Mouse (Mus musculus) monocyte, adult 5-6 weeks (primary cell): ENCODE measurements around the gene Gabbr1. TPM values are rescaled to one million over a fixed set of nuclear protein-coding genes. Genes with fewer than 3 reads are reported as not detected.
"Not testable (repeated sequence)": the region's sequence is repeated elsewhere in the genome, so short reads cannot be mapped to it uniquely, and the experiment has no call there.

Experiments used
- ATAC-seq: fragments of 153-309, 156-312 bp; replicated peaks from 2 replicates; pipeline ENCODE4 v1.8.0; 2017; ENCODE audit warnings: mild to moderate bottlenecking; ENCODE audit not compliant: low TSS enrichment, insufficient number of reproducible peaks, severe bottlenecking, poor library complexity, low FRiP score
- total RNA-seq: library from RNA; stranded (forward); fragments of 200-1000, 200-491, 200-594 nt; gene quantifications from 3 replicates; pipeline ENCODE4 v1.2.3, GENCODE M21; 2017

The Gabbr1 gene
- total RNA-seq: 20.1 to 24.2 TPM (median 24.1 TPM) in 3 replicates

DNA sequence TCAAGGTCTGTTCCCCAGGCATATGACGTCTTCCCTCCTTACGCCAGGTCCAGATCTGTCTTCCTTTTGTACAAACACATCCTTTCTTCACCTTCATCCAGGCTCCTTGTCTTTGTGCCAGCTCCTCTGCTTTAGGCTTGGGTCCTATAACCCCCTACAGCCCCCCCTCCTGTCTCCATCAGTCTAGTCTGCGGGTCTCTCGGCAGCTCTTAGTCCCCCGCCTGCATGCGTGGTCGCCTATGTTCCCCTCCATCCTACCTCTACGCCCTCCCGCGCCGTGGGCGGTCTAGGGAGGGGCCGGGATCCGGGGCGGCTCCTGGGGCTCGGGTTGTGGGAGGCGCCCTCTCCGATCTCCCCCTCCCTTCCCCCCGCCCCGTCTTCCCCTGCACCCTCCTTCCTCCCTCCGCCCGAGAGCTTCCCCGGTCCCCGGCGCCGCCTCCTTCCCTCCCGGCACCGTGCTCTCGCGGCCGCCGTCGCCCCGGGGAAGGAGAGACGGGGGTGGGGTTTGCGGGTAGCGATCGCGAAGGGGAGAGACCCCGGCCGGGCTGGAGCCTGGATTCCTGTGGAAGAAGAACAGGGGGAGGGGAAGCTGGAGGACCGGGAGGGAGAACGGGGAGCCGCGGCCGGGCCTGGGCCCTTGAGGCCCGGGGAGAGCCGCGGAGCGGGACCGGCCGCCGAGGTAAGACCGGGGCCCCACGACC lies at the start of gene Gabbr1:
Gene Gabbr1 (plus strand): TSS at position 356 of the 701 bp plus-strand sequence.
- ATAC-seq: no peak; the same call in 1 of the 2 replicates

DNA sequence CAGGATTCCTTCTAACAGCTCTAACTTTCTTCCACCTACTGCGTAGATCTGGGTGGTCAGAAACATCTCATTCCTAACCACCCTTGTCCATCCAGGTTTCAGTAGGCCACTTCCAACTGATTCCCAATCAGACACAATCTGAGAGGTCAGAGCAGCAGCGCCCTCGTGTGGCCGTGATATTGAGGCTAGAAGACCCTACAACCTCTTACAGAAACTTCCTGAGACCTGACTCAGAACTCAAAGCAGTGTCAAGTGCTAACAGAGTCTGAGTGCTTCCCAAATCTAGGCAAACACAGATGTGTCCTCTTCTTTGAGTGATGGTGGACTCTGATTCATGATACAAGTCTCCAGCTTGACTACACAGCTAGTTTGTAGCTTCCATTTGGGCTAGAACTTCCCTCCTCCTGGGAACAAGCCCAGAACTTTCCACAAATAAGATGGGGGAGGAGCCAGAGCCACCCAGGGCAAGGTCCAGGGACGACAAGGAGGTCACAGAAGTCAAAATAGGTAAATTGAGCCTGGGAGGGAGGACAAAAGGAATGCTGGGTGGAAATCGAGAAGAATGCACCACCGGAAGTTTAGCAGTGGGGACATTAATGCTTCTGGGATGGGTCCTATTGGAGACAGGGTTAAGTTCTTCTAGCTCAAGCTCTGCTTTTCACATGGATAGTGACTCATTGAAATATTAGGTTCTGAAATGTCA lies 48.6 kb upstream of the Gabbr1 start:
- ATAC-seq: no peak

DNA sequence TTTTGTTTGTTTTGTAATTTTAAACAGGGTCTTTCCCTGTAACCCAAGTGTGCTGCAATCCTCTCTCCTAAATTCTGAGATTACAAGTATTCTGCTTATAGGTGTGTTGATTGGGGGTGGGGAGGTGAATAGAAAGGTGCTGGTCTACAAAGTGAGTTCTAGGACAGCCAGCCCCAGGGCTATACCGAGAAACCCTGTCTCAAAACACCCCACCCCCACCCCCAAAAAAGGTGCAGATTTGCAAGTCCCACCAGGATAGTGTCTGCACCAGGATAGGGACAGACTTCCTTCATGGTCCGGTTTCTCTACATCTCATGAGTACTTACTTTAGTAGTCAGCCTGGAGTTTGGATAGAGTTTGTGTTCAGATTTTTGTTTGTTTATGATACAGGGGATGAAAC lies 47.3 kb upstream of the Gabbr1 start:
- no peak for ATAC-seq

DNA sequence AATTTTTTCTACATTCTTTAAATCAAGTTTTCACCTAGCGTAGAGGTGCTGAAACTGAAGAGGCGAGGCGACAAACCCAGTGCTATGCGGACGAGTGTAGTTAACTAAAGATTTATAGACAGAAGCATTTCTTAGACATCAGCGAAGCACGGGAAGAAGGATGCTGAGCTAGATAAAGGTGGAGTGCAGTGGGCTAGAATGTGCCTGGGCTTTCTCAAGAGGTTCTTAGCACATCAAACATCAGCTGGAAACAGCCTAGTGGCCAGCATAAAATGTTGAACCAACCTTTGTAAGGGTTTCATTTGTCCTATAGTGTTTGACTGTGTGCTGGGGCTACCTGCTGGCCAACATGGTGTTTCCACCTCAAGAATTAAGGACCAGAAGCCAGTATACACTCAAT lies 44.9 kb upstream of the Gabbr1 start, which contains the start of gene Zfp57:
Gene Zfp57 (plus strand): TSS at position 301 of the 400 bp plus-strand sequence.
- no peak for ATAC-seq

DNA sequence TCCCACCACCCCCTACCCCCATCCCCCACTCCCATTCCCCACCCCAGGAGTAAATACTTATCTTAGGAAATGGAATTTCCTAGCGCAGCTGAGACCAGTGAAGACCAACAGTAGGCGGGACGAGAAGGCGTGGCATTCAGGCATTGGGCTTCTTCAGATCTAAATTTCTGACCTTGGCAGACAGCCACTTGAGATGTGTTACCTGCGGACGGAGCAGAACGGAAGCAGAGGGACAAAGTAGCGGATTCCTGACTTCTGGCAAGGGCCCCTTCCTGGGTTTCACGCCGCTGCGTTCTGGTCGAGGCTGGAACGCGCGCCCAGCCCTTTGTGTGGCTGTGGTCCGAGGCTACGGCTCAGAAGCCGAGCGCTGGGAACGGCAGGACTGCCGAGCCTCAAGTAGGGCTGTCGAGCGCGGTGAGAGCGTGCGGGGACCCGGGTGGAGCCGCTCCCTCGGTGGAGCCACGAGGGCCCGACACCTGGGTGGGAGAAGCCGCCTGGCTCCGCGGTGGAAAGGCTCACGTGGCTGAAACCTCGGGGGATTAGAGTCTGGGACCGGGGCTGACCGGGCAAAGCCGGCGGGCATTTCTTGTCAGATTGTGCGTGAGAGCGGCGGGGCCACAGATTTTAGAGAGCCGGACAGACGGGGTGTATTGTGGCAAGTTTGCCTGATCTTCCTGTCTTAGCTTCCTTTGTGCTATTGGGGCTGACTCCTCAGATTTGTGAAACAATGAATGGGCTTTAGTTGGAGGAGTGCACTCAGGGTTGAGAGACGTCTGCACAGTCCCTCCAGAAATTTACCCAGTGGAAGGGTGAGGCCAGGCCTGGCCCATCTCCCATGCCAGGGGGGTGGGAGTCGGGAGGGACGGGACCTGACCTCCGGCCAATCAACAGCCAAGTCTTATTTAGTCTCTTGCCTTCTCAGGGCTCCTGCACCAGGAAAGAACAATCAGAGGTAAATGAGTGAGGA lies 43.1 kb upstream of the Gabbr1 start:
- ATAC-seq: no peak

DNA sequence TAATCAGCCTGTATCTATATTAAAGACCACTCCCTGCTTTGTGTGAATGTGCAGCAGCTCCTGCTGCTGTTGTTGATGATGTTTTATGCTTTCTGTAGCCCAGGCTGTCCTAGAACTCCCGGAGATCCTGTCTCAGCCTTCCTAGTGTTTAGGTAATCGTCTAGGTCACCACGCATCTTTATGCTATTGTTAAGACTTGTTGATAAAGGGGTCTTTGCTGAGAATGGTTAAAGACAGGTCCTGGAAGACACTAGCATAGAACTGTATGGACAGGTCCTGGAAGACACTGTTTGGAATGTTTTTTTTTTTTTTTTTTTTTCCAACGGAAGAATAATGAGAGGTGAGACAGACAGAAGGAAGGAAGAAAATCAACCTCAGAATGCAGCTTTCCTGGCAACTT lies 42.4 kb upstream of the Gabbr1 start:
- no peak for ATAC-seq

DNA sequence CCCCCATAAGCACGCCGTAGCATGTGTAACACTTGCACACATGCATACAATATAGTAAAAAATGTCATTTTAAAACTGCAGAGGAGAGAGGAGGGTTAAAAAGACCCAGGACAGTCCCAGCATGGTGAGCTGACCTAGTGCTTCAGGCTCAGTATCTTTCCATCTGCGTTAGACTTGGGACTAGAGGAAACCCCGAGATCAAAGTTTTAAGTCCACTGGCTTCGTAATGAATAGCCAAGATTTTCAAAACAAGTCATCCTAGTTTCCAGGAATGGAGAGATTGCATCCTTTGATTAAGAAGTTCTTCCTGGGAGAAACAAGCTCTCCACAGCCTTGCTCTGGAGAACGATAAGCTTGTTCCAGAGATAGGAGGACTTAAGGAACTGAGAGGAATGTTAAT lies 37.6 kb upstream of the Gabbr1 start:
- no peak for ATAC-seq

DNA sequence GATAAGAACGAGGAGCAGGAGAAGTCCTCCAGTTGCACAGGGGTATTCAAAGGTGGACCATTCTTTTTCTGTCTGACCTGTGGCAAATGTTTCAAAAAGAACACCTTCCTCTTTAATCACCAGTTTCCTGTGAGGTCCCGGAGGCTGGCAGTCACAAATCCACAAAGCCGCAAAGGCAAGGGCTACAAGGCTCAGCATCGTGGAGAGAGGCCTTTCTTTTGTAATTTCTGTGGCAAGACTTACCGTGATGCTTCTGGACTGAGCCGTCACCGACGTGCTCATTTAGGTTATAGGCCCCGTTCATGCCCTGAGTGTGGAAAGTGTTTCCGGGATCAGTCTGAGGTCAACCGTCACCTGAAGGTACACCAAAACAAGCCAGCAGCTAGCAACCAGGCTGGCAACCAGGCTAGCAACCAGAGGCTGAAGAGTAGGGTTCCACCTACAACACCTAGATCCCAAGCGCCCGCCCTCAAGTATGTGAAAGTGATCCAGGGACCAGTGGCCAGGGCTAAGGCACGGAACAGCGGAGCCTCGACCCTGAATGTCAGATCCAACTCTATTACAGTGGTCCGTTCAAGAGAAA lies 36.2 kb upstream of the Gabbr1 start:
- ATAC-seq: no peak

DNA sequence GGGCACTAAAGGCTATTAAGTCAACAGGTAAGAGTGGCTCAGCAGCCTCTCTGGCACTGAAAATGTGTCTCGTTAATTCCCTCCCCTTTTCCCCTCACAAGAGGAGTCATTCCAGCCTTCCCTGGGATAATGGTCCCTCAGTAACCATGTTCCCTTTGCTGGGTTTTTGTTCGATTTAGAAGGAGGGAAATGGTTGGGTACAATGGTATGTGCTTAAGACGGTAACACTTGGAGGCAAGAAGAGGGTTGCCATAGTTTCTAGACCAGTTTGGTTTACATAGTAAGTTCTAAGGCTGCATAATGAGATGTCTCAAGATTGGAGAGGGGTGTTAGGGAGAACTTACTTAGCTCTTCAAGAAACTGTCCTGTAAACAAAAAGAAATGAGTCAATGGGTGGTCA lies 34.0 kb upstream of the Gabbr1 start:
- ATAC-seq: no peak

DNA sequence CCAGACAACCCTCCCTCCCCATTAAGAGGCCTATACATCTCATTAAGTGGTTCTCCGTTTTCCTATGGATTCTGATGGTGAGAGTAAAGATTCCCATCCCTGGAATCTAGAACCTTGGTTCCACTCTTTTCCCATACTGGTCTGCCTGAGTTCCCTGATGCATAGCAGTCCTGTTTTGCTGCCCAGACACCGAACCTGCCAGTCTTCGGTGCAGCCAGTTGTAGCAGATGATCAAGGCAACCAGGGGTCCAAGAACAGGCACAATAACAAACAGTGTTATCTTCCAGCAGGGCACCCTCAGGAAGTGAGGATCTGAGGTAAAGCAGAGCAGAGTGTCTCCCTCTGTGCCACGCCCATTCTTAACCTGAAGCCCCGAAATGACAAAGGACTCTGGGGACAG lies 33.6 kb upstream of the Gabbr1 start:
- no peak for ATAC-seq

DNA sequence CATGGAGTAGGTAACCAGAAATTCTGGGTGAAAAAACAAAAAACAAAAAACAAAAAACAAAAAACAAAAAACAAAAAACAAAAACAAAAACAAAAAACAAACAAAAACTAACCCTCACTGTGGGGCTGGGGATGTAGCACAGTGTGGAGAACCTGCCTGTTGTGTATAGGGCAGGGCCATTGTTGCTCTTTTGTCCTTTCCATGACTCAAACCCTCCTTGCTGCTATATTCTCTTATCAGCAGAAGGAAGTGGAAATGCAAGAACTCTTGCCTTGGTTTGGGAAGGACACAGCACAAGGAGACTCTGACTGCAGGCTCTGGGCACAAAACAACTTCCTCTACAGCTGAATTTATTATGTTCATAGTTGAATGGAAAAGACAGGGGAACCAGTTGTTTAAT lies 29.4 kb upstream of the Gabbr1 start:
- no peak for ATAC-seq

DNA sequence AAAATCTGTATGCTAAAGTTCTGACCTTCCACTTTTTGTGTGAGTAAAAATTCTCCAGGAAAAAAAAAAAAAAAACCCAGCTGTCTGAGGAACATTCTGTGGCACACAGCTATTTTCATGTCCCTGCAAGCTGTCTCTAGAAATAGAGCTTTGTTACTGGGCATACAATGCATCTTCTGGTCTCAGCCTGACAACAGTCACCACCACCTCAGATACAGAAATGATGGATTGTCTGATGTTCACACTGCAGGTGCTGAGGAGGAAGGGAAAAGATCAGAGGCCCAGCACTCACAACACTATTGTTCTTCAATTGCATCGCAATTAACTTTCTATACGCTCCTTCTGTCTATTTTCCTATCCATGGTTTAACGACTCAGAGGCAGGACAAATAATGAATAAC lies 27.4 kb upstream of the Gabbr1 start:
- no peak for ATAC-seq

DNA sequence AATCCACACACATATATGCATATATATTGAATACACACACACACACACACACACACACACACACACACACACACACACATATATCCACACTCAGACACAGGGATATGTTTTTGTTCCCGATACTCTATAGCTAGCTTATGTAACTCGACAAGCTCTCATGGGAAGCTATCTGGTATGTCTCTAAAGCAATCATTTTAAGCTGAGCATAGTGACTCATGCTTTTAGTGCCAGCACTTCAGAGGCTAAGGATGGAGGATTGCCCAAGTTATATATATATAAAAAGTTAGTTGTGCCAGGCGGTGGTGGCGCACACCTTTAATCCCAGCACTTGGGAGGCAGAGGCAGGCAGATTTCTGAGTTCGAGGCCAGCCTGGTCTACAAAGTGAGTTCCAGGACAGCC lies 26.5 kb upstream of the Gabbr1 start:
- ATAC-seq: not testable (repeated sequence)

DNA sequence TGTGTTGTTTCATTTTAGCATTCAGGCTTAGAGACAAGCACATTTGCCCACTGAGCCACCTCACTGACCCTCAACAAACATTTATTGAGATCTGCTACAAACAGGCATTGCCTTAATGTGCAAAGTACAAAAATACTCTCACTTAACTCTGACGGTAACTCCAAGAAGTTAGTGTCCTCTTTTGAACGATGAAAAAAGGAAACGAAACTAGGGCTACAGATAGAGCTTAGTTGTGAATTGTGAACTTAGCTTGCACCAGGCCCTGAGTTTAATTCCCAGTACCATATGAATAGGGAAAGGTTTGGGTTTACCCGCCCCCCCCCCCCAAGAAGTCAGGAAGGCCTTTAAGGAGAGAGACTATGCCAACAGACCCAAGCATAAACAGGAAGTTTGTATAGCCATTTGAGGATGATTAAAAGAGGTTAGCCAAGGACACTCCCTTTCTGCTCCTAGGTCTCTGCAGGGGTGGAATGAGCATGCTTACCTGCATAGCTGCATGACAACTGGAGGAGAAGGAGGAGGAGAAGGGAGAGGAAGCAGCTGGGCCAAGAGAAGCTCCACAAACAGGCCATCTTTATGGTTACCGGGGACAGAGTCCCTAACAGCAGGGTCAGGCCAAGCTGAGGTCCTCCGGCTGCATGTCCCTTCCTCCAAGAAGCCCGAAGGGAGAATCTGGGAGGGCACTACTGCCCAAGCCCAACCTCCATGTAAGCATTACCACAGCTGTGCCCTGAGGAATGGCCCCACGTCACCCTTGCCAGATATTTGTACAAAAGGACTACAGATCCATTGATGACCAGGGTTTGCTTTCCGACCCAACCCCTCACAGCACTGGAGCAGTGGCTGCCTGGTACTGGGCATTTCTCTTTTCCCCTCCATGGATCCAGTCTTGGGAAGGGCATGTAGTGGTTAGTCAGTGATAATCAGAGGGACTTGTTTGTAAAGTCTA lies 22.9 kb upstream of the Gabbr1 start, which contains the start of gene Mog:
Gene Mog (minus strand): TSS at position 771 of the 949 bp plus-strand sequence.
- no peak for ATAC-seq

DNA sequence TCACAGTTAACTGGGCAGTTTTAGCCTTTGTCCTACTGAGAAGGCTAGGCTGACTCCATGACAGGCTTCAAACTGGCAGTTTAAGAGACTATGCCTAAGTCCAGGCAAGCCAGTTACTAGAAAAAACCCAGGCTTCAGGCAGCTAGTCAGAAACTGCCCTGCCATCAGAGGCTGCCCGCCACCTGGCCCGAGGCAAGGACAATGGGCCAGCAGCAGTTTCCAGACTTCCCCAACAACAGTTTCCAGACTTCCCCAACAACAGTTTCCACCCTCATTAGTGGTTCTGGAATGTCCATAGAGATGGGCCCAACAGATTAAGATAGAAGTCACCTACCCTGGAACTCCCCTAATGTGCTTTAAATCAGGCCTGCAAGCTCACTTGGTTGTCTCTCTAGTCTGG lies 19.3 kb upstream of the Gabbr1 start:
- ATAC-seq: no peak

DNA sequence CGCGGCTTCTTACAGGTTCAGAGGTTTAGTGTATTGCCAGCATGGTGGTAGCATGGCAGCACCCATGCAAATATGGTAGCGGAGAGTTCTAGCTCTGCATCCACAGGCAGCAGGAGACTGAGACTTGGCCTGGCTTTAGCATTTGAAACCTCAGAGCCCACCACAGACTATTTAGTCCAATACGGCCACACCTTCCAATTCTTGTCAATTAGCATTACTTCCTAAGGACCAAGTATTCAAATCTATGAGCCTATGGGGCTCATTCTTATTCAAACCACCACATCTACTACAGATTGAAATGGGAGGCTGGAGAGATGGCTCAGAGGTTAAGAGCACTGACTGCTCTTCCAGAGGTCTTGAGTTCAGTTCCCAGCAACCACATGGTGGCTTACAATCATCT lies 18.3 kb upstream of the Gabbr1 start:
- ATAC-seq: no peak

DNA sequence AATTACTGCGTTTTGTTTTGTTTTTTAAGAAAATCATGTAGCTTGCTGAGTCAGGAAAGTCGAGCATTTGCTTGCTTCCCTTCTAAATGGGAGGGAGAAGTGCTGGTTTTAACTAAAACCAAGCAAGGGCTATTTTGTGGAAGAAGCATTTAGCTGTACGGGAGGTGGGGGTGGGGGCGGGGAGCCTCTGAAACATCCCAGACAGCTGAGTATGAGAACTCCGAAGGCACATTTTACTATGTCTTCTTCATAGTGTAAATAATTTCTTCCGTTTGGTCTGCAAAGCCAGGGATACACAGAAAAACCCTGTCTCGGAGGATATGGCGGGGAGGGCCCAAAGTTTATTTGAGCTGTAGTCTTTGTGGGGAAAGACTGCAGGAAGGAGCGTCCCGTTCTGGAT lies 17.6 kb upstream of the Gabbr1 start:
- ATAC-seq: no peak

DNA sequence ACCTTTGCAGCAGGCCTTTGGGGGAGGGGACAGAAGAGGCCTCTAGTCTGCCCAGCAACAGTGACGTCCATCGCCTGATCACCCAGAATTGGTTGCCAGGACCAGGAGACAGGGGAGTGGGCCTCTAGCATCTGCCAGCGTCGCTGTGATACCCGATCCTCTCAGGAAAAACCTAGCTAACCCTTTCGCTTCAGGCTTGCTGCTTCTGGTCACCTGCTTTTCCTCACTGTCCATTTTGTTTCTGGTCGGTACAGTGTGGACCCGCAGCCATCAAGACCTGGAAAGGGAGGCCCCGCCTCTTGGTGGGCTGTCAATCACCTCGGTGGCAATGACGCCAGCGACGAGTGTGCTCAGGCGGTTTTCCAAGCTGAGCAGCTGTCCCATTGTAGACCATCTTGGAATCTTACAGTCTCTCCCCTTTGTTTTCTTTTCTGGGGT lies 17.1 kb upstream of the Gabbr1 start:
- no peak; the same call in 1 of the 2 replicates for ATAC-seq
